Mouse (Mus musculus) embryonic stem cell, embryonic (primary cell): ENCODE data around the gene Mcur1.

Source experiments
- CTCF ChIA-PET, 4 experiments: fragments of 300-600 bp in 2 of 4; fragments of 350-600 bp in 2 of 4; sonication (Branson Sonifier 250); formaldehyde crosslinking; loops; one replicate each; lab custom pipeline; 2022; ENCODE audit warnings: inconsistent platforms in 2 of 4; lab: Charles Lee
- POLR2A ChIA-PET, 4 experiments: fragments of 300-600 bp in 2 of 4; fragments of 350-600 bp in 2 of 4; sonication (Branson Sonifier 250); formaldehyde crosslinking; loops; one replicate each; lab custom pipeline; 2022; ENCODE audit warnings: antibody characterized with exemption in 4 of 4, inconsistent platforms in 1 of 4; lab: Charles Lee

The Mcur1 gene

GRCm38 (mm10) chr13:43521940-43522339, 38.1 kb downstream of the Mcur1 start:
- POLR2A ChIA-PET: interaction anchor here in 2 of 4 experiments (0.6 to 2.8 kb wide), 8 partner anchors 9 to 123 kb away, joined by 3 to 13 read pairs (median 4); no protein-coding TSS in a partner anchor
- CTCF ChIA-PET: interaction anchor here in 1 of 4 experiments (3.0 kb wide), 1 partner anchor 25 kb away, joined by 11 read pairs; no protein-coding TSS in a partner anchor

DNA sequence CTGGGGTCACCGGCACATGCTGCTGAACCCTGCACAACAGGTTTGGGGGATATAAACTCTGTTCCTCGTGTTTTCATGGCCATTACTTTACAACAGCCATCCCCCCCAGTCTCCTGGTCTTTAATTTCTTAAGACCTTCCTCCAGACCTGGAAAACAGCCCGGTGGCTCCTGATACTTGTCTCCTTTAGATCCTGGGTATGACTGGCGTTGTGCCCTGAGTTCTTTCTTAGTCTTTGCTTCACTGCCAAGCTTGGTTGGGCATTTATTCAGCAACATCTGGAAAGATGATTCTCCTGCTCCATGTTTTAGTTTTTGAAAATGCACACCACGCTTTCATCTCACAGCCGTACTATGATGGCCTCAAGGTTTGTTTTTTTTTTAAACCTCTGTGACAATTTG, 40.7 kb downstream of the Mcur1 start:
- POLR2A ChIA-PET: interaction anchor here in 2 of 4 experiments (0.8 to 1.3 kb wide), 2 partner anchors 24 to 35 kb away, joined by 3 to 4 read pairs; no protein-coding TSS in a partner anchor
- CTCF ChIA-PET: no interaction called here

DNA sequence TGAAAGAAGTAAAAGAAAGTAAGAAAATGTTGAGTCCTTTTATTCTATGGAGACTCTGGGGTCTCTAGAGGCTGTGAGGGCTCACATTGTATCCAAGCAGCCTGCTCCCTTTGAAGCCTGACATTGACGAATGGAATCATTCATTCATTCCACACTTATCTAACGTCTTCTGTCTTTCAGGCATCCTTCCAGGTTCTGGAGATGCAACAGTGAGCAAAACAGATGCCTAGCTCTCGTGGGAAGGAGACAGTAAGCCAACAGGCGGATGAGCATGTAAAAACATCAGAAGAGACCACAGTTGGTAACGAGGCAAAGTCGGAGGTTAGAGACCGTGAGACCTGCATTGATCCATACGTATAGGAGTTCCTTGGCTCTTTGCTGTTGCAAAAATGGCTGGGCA, 42.6 kb downstream of the Mcur1 start:
- ChIA-PET POLR2A (interaction anchor here in 3 of 4 experiments (0.8 to 2.1 kb wide), 9 partner anchors 8 to 119 kb away, joined by 3 to 12 read pairs (median 3); partner anchors contain the start of gene Nol7 (in 2 of the 3)), CTCF (interaction anchor here in 1 of 4 experiments (0.6 kb wide), 1 partner anchor 280 kb away, joined by 3 read pairs; no protein-coding TSS in a partner anchor)

GRCm38 (mm10) chr13:43516931-43517330, 43.1 kb downstream of the Mcur1 start:
- ChIA-PET CTCF (interaction anchor here in 2 of 4 experiments (0.6 to 1.3 kb wide), 2 partner anchors 15 to 280 kb away, joined by 3 read pairs; no protein-coding TSS in a partner anchor), POLR2A (interaction anchor here in 3 of 4 experiments (0.5 to 2.1 kb wide), 12 partner anchors 9 to 119 kb away, joined by 3 to 12 read pairs (median 3); partner anchors contain the start of gene Nol7 (in 2 of the 3))

DNA sequence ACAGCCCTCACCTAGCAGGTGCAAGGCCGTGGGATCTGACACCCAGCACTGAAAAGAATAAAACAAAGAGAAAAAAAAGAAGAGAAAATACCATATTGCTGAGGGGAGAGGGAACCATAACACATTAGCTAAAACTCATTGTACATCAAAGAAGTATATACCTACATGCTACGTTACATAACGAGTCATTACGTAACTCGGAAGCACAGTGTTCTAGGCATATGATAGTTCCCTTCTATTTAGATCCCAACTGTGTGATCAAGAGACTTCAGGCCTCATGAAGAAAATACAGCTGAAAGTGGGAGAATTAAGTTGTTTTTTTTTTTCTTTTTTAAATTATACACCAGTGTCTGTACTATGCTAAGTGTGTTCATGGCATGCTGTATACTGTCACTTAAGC, 43.9 kb downstream of the Mcur1 start:
- ChIA-PET POLR2A (interaction anchor here in 3 of 4 experiments (0.5 to 2.1 kb wide), 12 partner anchors 10 to 118 kb away, joined by 3 to 12 read pairs (median 3); partner anchors contain the start of gene Nol7 (in 2 of the 3)), CTCF (interaction anchor here in 1 of 4 experiments (1.3 kb wide), 1 partner anchor 15 kb away, joined by 3 read pairs; no protein-coding TSS in a partner anchor)

DNA sequence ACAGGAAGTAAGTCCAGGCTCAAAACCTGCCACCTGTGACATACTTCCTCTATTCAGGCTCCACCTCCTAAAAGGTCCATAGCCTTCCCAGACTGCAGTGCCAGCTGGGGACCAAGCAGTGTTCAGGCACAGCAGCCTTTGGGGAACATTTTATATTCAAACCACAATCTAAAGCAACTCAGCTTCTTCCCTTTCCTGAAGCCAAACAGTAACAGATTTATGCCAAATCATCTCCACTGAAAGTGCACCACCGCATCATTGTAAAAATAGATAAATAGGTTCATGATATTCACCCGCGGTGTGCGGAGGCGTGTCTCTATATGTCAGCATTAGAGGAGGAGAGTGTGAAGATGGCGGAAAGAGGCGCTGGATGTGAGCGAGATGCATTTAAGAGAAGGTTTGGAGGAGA, 45.0 kb downstream of the Mcur1 start:
- ChIA-PET CTCF (interaction anchor here in 2 of 4 experiments (0.8 to 1.5 kb wide), 2 partner anchors 32 to 132 kb away, joined by 3 to 5 read pairs; no protein-coding TSS in a partner anchor), POLR2A (interaction anchor here in 3 of 4 experiments (0.6 to 2.5 kb wide), 4 partner anchors 11 to 601 kb away, joined by 3 to 8 read pairs (median 4); no protein-coding TSS in a partner anchor)

DNA sequence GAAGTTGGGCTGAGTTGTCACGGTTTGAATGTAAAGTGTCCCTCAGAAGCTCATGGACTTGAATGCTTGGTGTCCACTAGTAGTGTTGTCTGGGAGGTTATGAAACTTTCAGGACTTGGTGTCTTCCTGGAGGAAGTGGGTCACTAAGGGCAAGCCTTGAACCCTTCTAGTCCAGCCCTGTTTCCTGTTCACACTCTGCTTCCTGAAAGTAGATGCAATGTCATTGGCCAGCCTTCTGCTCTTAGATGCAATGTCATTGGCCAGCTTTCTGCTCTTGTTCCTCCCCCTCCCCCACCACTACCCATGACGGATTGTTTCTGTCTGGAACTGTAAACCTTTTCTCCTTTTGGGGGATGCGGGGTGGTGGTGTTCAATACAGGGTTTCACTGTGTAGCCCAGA, 47.3 kb downstream of the Mcur1 start:
- POLR2A ChIA-PET: interaction anchor here in 2 of 4 experiments (0.6 to 2.5 kb wide), 2 partner anchors 13 to 54 kb away, joined by 3 to 6 read pairs; no protein-coding TSS in a partner anchor
- CTCF ChIA-PET: no interaction called here

DNA sequence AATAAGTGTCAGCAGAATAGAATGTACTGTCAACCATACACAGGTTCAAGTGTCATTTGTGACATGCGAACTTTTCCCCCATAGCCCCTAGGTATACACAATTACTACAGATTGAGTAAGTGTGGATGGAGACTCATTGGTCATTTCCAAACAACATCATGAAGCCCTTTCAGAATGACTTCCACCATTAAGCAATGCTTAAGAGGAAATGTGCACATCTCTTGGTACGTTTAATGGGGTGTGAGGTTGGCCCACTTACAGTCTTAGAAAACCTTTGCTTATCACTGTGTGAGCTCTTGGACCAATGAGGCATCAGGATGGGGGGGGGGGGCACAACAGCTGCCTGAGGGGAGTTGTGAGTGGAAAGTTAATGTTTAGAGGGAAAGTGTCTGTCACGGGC, 54.2 kb downstream of the Mcur1 start:
- CTCF ChIA-PET: interaction anchor here in 2 of 4 experiments (0.6 to 0.7 kb wide), 3 partner anchors 74 to 371 kb away, joined by 3 to 7 read pairs (median 3); no protein-coding TSS in a partner anchor
- POLR2A ChIA-PET: interaction anchor here in 2 of 4 experiments (0.7 to 2.0 kb wide), 3 partner anchors 10 to 49 kb away, joined by 3 to 5 read pairs (median 4); no protein-coding TSS in a partner anchor

DNA sequence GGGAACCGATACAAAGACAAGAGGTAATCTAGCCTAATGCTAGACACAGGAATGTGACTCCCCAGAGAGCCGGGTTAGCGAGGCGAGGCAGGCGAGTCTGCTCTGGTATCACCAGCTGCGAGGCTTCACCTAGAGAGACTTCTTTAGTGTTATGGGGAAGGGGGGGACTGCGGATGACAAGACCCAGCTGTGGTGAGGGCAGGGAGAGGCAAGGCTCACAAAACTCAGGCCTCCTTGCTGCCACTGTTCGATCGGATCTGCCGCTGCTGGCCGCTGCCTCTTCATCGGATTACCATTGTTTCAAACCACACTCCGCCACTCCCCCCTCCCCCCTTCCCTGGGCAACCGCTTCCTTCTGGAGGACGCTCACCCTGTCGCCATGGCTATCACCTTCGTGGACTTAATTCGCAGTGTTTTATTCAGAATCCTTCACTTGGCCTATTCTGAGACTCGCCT, 56.6 kb downstream of the Mcur1 start:
- ChIA-PET CTCF (no interaction called here), POLR2A (interaction anchor here in 2 of 4 experiments (1.0 to 1.6 kb wide), 3 partner anchors 14 to 22 kb away, joined by 3 to 4 read pairs (median 4); no protein-coding TSS in a partner anchor)

DNA sequence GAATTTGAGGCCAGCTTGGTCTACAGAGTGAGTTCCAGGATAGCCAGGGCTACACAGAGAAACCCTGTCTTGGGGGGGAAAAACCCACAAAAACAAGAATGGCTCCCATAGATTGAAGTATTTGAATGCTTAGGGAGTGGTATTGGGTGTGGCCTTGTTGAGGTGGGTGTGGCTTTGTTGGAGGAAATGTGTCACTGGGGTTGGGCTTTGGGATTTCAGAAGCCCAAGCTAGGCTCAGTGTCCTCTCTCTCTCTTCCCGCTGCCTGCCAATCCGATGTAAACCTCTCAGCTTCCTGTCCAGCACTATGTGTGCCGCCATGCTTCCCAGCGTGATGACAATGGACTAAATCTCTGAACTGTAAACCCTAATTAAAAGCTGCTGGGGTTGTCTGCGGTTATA, 58.4 kb downstream of the Mcur1 start:
- CTCF ChIA-PET: interaction anchor here in 2 of 4 experiments (0.9 to 1.3 kb wide), 2 partner anchors 45 to 64 kb away, joined by 3 to 5 read pairs; no protein-coding TSS in a partner anchor
- POLR2A ChIA-PET: interaction anchor here in 3 of 4 experiments (0.8 to 2.7 kb wide), 11 partner anchors 8 to 103 kb away, joined by 3 to 8 read pairs (median 4); partner anchors contain the start of genes Nol7 (in 2 of the 3) and Ranbp9 (in 1 of the 3)

DNA sequence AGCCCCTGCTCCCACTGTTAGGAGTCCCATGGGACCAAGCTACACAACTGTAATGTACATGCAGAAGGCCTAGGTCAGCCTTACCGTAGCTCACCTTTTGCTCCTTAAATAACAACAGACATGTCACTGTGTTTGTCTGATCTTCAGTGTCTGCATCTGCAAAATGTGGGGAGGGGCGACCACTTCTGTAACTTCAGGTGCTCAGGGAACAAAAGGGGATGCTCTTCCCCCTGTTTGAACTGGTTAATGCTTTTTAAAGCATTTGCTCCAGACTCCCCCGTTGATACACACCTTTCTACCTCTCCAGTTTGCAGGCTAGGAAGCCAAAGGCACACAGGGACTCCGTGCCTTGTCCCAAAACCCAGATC, 59.5 kb downstream of the Mcur1 start:
- ChIA-PET CTCF (interaction anchor here in 1 of 4 experiments (1.1 kb wide), 1 partner anchor 328 kb away, joined by 3 read pairs; no protein-coding TSS in a partner anchor), POLR2A (interaction anchor here in 2 of 4 experiments (0.6 to 2.7 kb wide), 12 partner anchors 9 to 319 kb away, joined by 3 to 8 read pairs (median 4); partner anchors contain the start of genes Nol7 (in 1 of the 2) and Ranbp9 (in 1 of the 2))

DNA sequence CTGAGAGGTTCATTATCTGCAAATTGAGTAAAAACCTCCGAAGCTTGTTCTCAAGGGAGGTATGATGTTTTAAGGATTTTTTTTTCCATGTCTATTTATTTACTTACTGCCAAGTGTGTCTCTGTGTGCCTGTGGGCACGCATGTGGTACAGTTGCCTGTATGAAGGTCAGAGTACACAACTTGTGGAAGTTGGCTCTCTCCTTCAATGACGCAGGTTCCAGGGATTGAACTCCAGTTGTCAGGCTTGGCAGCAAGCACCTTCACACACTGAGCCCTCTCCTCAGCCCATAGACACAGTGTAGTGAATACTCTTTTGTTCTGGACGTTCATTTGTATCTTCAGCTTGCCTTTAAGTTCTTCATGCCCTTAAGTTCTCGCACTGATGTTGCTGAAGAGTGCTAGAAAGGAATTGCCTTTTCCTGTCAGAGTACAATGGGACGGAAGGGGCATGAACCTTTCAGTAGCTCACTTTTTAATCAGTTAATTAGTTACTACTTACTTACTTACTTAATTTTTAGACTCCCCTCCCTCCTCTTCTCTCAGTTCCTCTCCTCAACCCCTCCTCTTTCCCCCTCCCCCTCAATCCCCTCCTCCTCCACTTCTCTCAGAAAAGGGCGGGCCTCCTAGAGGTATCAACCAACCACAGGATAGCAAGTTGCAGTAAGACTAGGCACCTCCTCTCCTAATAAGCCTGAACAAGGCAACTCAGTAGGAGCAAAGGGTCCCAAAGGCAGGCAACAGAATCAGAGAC, 60.1 kb downstream of the Mcur1 start:
- CTCF ChIA-PET: interaction anchor here in 2 of 4 experiments (0.6 to 1.1 kb wide), 2 partner anchors 209 to 327 kb away, joined by 3 read pairs; no protein-coding TSS in a partner anchor
- POLR2A ChIA-PET: interaction anchor here in 3 of 4 experiments (0.8 to 2.7 kb wide), 16 partner anchors 9 to 197 kb away, joined by 3 to 9 read pairs (median 4); partner anchors contain the start of genes Nol7 (in 1 of the 3) and Ranbp9 (in 1 of the 3)

GRCm38 (mm10) chr13:43498849-43499248, 61.1 kb downstream of the Mcur1 start:
- ChIA-PET CTCF (no interaction called here), POLR2A (interaction anchor here (0.5 to 2.6 kb wide), 10 partner anchors 9 to 862 kb away, joined by 3 to 9 read pairs (median 4); partner anchors contain the start of gene Ranbp9 (in 1 of the 4))

DNA sequence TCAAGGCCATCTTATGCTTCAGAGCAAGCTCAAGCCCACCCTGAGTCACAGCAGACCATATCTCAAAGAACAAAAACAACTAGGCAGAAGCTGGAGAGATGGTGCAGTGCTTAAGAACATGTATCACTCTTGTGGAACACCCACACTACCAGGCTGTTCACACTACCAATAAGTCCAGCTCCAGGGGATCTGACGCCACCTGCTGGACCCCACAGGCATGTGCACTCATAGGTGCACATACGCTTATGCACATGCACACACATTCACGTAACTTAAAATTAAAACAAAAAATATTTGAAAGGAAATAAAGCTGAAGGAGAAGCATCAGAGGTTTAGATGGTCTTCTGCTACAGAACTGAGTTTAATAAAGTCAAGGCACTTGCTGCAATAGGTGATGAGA, 62.2 kb downstream of the Mcur1 start:
- ChIA-PET POLR2A (interaction anchor here in 2 of 4 experiments (1.2 to 2.6 kb wide), 6 partner anchors 9 to 99 kb away, joined by 4 to 9 read pairs (median 5); partner anchors contain the start of genes Ranbp9 (in 2 of the 2) and Nol7 (in 1 of the 2)), CTCF (interaction anchor here in 1 of 4 experiments (0.7 kb wide), 1 partner anchor 34 kb away, joined by 3 read pairs; no protein-coding TSS in a partner anchor)

- ChIA-PET POLR2A (interaction anchor here in 2 of 4 experiments (0.5 to 3.7 kb wide), 8 partner anchors 12 to 1275 kb away, joined by 3 to 15 read pairs (median 4); partner anchors contain the start of genes Nol7 (in 1 of the 2) and Ranbp9 (in 1 of the 2)), CTCF (interaction anchor here in 2 of 4 experiments (0.5 to 1.4 kb wide), 3 partner anchors 50 to 1447 kb away, joined by 3 to 6 read pairs (median 3); no protein-coding TSS in a partner anchor)
These were observed 63.3 kb downstream of the Mcur1 start for GRCm38 (mm10) chr13:43496660-43497059.

DNA sequence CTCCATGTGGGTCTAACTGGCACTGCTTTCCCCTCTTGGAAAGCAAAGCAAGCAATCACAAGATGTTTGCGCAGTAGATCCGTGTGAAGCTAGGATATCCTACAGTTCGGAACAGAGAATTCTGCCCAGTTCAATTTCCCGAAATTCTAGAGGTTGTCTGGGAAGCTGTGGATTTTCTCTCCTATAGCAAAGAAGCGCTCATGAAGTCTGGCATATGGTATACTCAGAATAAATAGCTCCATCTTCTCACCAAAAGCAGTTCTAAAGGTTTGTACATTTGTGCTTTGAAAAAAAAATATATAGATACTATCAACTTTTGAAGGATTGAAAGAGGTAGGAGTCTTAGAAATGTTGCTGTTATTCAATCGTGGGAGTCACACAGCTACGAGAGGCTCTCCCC, 64.3 kb downstream of the Mcur1 start:
- ChIA-PET CTCF (interaction anchor here in 2 of 4 experiments (0.6 to 0.7 kb wide), 3 partner anchors 29 to 84 kb away, joined by 3 to 5 read pairs (median 3); no protein-coding TSS in a partner anchor), POLR2A (interaction anchor here in 3 of 4 experiments (0.6 to 3.7 kb wide), 10 partner anchors 10 to 196 kb away, joined by 3 to 15 read pairs (median 3); no protein-coding TSS in a partner anchor)

GRCm38 (mm10) chr13:43493725-43494124, 66.3 kb downstream of the Mcur1 start:
- POLR2A ChIA-PET: interaction anchor here in 2 of 4 experiments (0.7 to 3.7 kb wide), 5 partner anchors 8 to 12 kb away, joined by 3 to 15 read pairs (median 4); no protein-coding TSS in a partner anchor
- CTCF ChIA-PET: no interaction called here
